Mouse (Mus musculus) cortical plate, adult 2 months (tissue): ENCODE results near the gene Syngr1.

Experiments
- CTCF ChIP-seq: fragments of 200-500 bp; IDR thresholded peaks from 2 replicates; pipeline ENCODE4 v1.5.1; 2011; ENCODE audit warnings: mild to moderate bottlenecking, control low read depth, low read length; ENCODE audit not compliant: insufficient read depth; ENCODE audit errors: extremely low read depth
- POLR2A ChIP-seq: fragments of 200-500 bp; IDR thresholded peaks from 2 replicates; pipeline ENCODE4 v1.6.1; 2011; ENCODE audit warnings: mild to moderate bottlenecking, low read length, control low read depth; ENCODE audit not compliant: insufficient read depth; ENCODE audit errors: extremely low read depth

DNA sequence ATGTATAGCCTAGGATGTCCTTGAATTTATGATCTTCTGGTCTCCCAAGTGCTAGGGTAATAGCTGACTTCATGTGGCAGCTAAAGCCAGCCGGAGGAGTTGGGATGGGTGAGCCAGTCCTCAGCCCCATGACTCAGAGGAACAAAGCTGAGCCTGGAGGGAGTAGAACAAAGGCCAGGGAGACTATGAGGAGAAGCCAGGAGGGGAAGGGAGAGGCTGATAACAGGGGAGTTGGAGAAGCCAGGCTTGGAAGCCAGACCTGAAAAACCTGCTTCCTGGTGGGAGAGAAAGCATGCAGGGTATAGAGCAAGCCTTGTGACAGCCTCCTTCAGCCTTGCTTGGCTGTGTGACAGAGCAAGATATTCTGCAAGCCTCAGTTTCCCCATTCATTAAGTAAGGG is 4.5 kb downstream of the Syngr1 start:
- TF ChIP-seq CTCF (no peak), POLR2A (no peak)
